In the genomic region with DNA sequence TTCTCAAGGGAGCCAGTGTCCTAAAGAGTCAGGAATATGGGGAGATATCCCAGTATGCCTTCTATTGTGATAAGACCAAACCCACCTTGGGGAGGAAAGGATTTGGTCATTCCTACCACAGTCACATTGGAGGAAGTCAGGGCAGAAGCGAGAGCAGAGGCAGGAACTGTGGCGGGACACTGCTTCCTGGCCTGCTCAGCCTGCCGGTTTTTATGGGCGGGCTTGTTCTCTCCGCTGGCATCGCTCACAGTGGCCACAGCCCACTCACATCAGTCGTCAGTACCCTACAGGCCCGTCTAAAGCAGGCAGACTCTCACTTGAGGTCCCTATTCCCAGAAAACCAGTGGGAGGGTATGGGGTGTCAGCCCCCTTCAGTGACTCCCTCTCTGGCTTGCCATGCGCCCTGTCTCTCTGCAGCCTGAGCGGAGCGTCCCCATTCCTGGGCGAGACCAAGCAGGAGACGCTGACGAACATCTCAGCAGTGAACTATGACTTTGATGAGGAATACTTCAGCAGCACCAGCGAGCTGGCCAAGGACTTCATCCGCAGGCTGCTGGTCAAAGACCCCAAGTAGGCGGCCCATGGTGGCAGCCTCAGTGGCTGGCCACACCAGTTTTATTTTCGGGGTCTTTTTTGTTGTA, we compare ENCODE assay signal across 8 mouse cellular contexts. TPM values are rescaled to one million over a fixed set of nuclear protein-coding genes. Genes with fewer than 3 reads are reported as not detected.
DNase-seq lines count a peak whose midpoint lies in the region; ATAC-seq and TF ChIP-seq lines count a peak whose summit lies in the region.

No protein-coding gene starts in this region.

- H3K4me2 ChIP-seq in midbrain, embryonic 11.5 days = no peak overlapping the region
- H3K4me2 ChIP-seq in kidney, postnatal 0 days (ENCODE audit: low read length) = peak overlapping the region; percentile 88

- peak overlapping the region; percentile 77 for H3K4me3 ChIP-seq in midbrain, embryonic 10.5 days
- H3K4me3 ChIP-seq in midbrain, embryonic 11.5 days (ENCODE audit: low read depth, low read length) = no peak overlapping the region
- H3K4me3 ChIP-seq in kidney, postnatal 0 days (replicated peaks; ENCODE audit: low read depth, low read length) = no peak overlapping the region

- TF ChIP-seq CTCF in kidney, postnatal 0 days (IDR thresholded peaks at IDR 0.05; ENCODE audit: low read depth) = no peak

- H3K27me3 ChIP-seq in midbrain, embryonic 10.5 days (ENCODE audit: low read depth, poor library complexity, severe bottlenecking) = peaks cover 38% of the 10 kb centered on the region
- H3K27me3 ChIP-seq in midbrain, embryonic 11.5 days (ENCODE audit: control insufficient read depth, insufficient read depth, low read length) = peaks cover 21% of the 10 kb centered on the region
- H3K27me3 ChIP-seq in kidney, postnatal 0 days (ENCODE audit: insufficient read depth, low read length) = 0 out of 2 replicates have a peak, but pooled peaks cover 16% of the 10 kb centered on the region

- H3K9me3 ChIP-seq in midbrain, embryonic 10.5 days (replicated peaks) = no peaks in the 10 kb centered on the region
- H3K9me3 ChIP-seq in midbrain, embryonic 11.5 days (ENCODE audit: control insufficient read depth, low read length) = no peaks in the 10 kb centered on the region
- no peaks in the 10 kb centered on the region for H3K9me3 ChIP-seq in kidney, postnatal 0 days (replicated peaks; ENCODE audit: low read length)

- no peak for DNase-seq in midbrain, embryonic 10.5 days (ENCODE audit: low spot score)
- no peak for DNase-seq in midbrain, embryonic 11.5 days (ENCODE audit: low spot score, missing footprints)
- no peak for DNase-seq in kidney, postnatal 0 days (ENCODE audit: low spot score)
- no peak for DNase-seq in layer of hippocampus, postnatal 10 days (ENCODE audit: low spot score in 2 of 2)
- no peak for DNase-seq in urinary bladder, postnatal 10 days (ENCODE audit: low spot score)
- DNase-seq in frontal cortex, postnatal 14 days (ENCODE audit: low spot score in 2 of 2) = no peak

- WGBS in midbrain, embryonic 10.5 days = 93% methylated on average over 18 of the region's 18 CpGs
- 90% methylated on average over 18 of the region's 18 CpGs for WGBS in midbrain, embryonic 11.5 days
- WGBS in kidney, postnatal 0 days = 77% methylated on average over 18 of the region's 18 CpGs

- H3K9ac ChIP-seq in midbrain, embryonic 11.5 days (ENCODE audit: low read length) = no peak overlapping the region; the same call in 1 of the 2 replicates
- no peak overlapping the region for H3K9ac ChIP-seq in kidney, postnatal 0 days (ENCODE audit: low read depth, low read length)

- no peak for ATAC-seq in midbrain, embryonic 11.5 days (ENCODE audit: low FRiP score)
- peak; percentile 55 for ATAC-seq in granulocyte monocyte progenitor cell, adult 5-6 weeks (replicated peaks; ENCODE audit: poor library complexity, severe bottlenecking)
- no peak for ATAC-seq in kidney, postnatal 0 days (replicated peaks; ENCODE audit: low FRiP score, low read depth)
- ATAC-seq in monocyte, adult 5-6 weeks (replicated peaks; ENCODE audit: insufficient number of reproducible peaks, low FRiP score, low TSS enrichment, poor library complexity, severe bottlenecking) = 0 out of 2 replicates have a peak, but pooled peaks have one; percentile 1

- H3K27ac ChIP-seq in midbrain, embryonic 10.5 days (replicated peaks) = peak overlapping the region; percentile 93; the same call in 1 of the 2 replicates
- H3K27ac ChIP-seq in midbrain, embryonic 11.5 days (ENCODE audit: low read depth, low read length) = no peak overlapping the region
- 0 out of 2 replicates have a peak overlapping the region, but pooled peaks have one; percentile 87 for H3K27ac ChIP-seq in kidney, postnatal 0 days

- peaks cover 42% of the 10 kb centered on the region for H3K36me3 ChIP-seq in midbrain, embryonic 10.5 days
- peaks cover 5% of the 10 kb centered on the region; the same call in 1 of the 2 replicates for H3K36me3 ChIP-seq in midbrain, embryonic 11.5 days (ENCODE audit: control insufficient read depth, insufficient read depth, low read length)
- H3K36me3 ChIP-seq in kidney, postnatal 0 days (ENCODE audit: insufficient read depth, low read length) = 0 out of 2 replicates have a peak, but pooled peaks cover 14% of the 10 kb centered on the region

- H3K4me1 ChIP-seq in midbrain, embryonic 10.5 days = peaks cover 39% of the 10 kb centered on the region
- peaks cover 15% of the 10 kb centered on the region for H3K4me1 ChIP-seq in midbrain, embryonic 11.5 days (ENCODE audit: control insufficient read depth, insufficient read depth, low read length)
- H3K4me1 ChIP-seq in kidney, postnatal 0 days (replicated peaks; ENCODE audit: insufficient read depth, low read length) = peaks cover 8% of the 10 kb centered on the region; the same call in 1 of the 2 replicates

RNA-seq across cellular contexts. Expression of gene 4930442H23Rik, which starts 7.8 kb away (rescaled TPM):
- polyA plus RNA-seq in midbrain, embryonic 10.5 days (2016; fragmentation: Nextera tagmentation; extraction: Ambion mirVana) = 0.09 TPM in 1 of 2 replicates, not detected in the other
- polyA plus RNA-seq in midbrain, embryonic 11.5 days (2014; fragmentation: Nextera tagmentation; extraction: Ambion mirVana) = not detected in 2 replicates
- not detected in 2 replicates for total RNA-seq in granulocyte monocyte progenitor cell, adult 5-6 weeks (2014; fragmentation: Nextera tagmentation)
- total RNA-seq in granulocyte monocyte progenitor cell, adult 5-6 weeks (2017) = not detected in 2 replicates
- not detected in 2 replicates for polyA plus RNA-seq in kidney, postnatal 0 days (2015; fragmentation: Nextera tagmentation; extraction: Ambion mirVana)
- total RNA-seq in monocyte, adult 5-6 weeks (2017) = 0.49 TPM in 1 of 3 replicates, not detected in the others
- not detected for total RNA-seq in layer of hippocampus, postnatal 10 days (2021)

RNA-seq across cellular contexts. Expression of gene Dapk3, which starts 8.7 kb away (rescaled TPM):
- polyA plus RNA-seq in midbrain, embryonic 10.5 days (2016; fragmentation: Nextera tagmentation; extraction: Ambion mirVana) = 52.7 and 53.3 TPM in 2 replicates
- polyA plus RNA-seq in midbrain, embryonic 11.5 days (2014; fragmentation: Nextera tagmentation; extraction: Ambion mirVana) = 49.7 and 50.6 TPM in 2 replicates
- 25.7 and 40.8 TPM in 2 replicates for total RNA-seq in granulocyte monocyte progenitor cell, adult 5-6 weeks (2014; fragmentation: Nextera tagmentation)
- total RNA-seq in granulocyte monocyte progenitor cell, adult 5-6 weeks (2017) = 20.5 and 33.0 TPM in 2 replicates
- polyA plus RNA-seq in kidney, postnatal 0 days (2015; fragmentation: Nextera tagmentation; extraction: Ambion mirVana) = 42.8 and 43.3 TPM in 2 replicates
- 30.4 to 45.3 TPM (median 37.3 TPM) in 3 replicates for total RNA-seq in monocyte, adult 5-6 weeks (2017)
- 10 to 100 TPM; 66.1 to 67.9 TPM for total RNA-seq in layer of hippocampus, postnatal 10 days (2021)

RNA-seq across cellular contexts. Expression of gene Nmrk2, which starts 10.4 kb away (rescaled TPM):
- not detected in 2 replicates for polyA plus RNA-seq in midbrain, embryonic 10.5 days (2016; fragmentation: Nextera tagmentation; extraction: Ambion mirVana)
- polyA plus RNA-seq in midbrain, embryonic 11.5 days (2014; fragmentation: Nextera tagmentation; extraction: Ambion mirVana) = not detected in 2 replicates
- total RNA-seq in granulocyte monocyte progenitor cell, adult 5-6 weeks (2014; fragmentation: Nextera tagmentation) = not detected in 2 replicates
- total RNA-seq in granulocyte monocyte progenitor cell, adult 5-6 weeks (2017) = not detected in 2 replicates
- polyA plus RNA-seq in kidney, postnatal 0 days (2015; fragmentation: Nextera tagmentation; extraction: Ambion mirVana) = not detected in 2 replicates
- not detected in 3 replicates for total RNA-seq in monocyte, adult 5-6 weeks (2017)
- under 1 TPM in 1 of 2 experiments, not detected in 1; 0.18 TPM for total RNA-seq in layer of hippocampus, postnatal 10 days (2021)

RNA-seq across cellular contexts. Expression of gene Eef2, which starts 15.0 kb away (rescaled TPM):
- polyA plus RNA-seq in midbrain, embryonic 10.5 days (2016; fragmentation: Nextera tagmentation; extraction: Ambion mirVana) = 528 and 571 TPM in 2 replicates
- 398 and 422 TPM in 2 replicates for polyA plus RNA-seq in midbrain, embryonic 11.5 days (2014; fragmentation: Nextera tagmentation; extraction: Ambion mirVana)
- total RNA-seq in granulocyte monocyte progenitor cell, adult 5-6 weeks (2014; fragmentation: Nextera tagmentation) = 843 and 1,029 TPM in 2 replicates
- 1,504 and 1,576 TPM in 2 replicates for total RNA-seq in granulocyte monocyte progenitor cell, adult 5-6 weeks (2017)
- polyA plus RNA-seq in kidney, postnatal 0 days (2015; fragmentation: Nextera tagmentation; extraction: Ambion mirVana) = 560 and 590 TPM in 2 replicates
- total RNA-seq in monocyte, adult 5-6 weeks (2017) = 1,029 to 1,258 TPM (median 1,077 TPM) in 3 replicates
- total RNA-seq in layer of hippocampus, postnatal 10 days (2021) = 1,000 to 10,000 TPM; 1,075 to 1,131 TPM

RNA-seq across cellular contexts. Expression of gene Pias4, which starts 23.7 kb away (rescaled TPM):
- polyA plus RNA-seq in midbrain, embryonic 10.5 days (2016; fragmentation: Nextera tagmentation; extraction: Ambion mirVana) = 61.4 and 68.5 TPM in 2 replicates
- 42.1 and 46.5 TPM in 2 replicates for polyA plus RNA-seq in midbrain, embryonic 11.5 days (2014; fragmentation: Nextera tagmentation; extraction: Ambion mirVana)
- total RNA-seq in granulocyte monocyte progenitor cell, adult 5-6 weeks (2014; fragmentation: Nextera tagmentation) = 6.3 and 22.9 TPM in 2 replicates
- total RNA-seq in granulocyte monocyte progenitor cell, adult 5-6 weeks (2017) = 7.8 and 8.1 TPM in 2 replicates
- polyA plus RNA-seq in kidney, postnatal 0 days (2015; fragmentation: Nextera tagmentation; extraction: Ambion mirVana) = 28.4 and 32.0 TPM in 2 replicates
- total RNA-seq in monocyte, adult 5-6 weeks (2017) = 13.0 to 24.9 TPM (median 21.2 TPM) in 3 replicates
- 10 to 100 TPM; 26.7 to 29.7 TPM for total RNA-seq in layer of hippocampus, postnatal 10 days (2021)

Comparison
In these comparisons a context has a peak if more than half of its experiments do, and no peak if none do; other contexts are left out.
1. ATAC-seq: peak in granulocyte monocyte progenitor cell, adult 5-6 weeks (single experiment) and monocyte, adult 5-6 weeks (single experiment); none in midbrain, embryonic 11.5 days (single experiment) and kidney, postnatal 0 days (single experiment).